Mouse (Mus musculus): ENCODE measurements around the gene Gm11060.

- TF ChIP-seq CTCF (IDR thresholded peaks at IDR 0.05) (no peak), EP300 (IDR thresholded peaks at IDR 0.05; ENCODE audit: insufficient read depth, low read depth, low read length) (no peak)
Observed at GRCm38 (mm10) chr2:105088005-105088404, 3.8 kb upstream of the Gm11060 start.

All from heart, adult 2 months (tissue).